Mouse (Mus musculus) bone marrow macrophage, adult 2 months (primary cell): ENCODE measurements around the gene Arid5b.

Source experiments
- CTCF ChIP-seq: IDR thresholded peaks from 2 replicates; pipeline ENCODE4 v1.5.1; 2012; ENCODE audit warnings: low read depth, mild to moderate bottlenecking, low read length, moderate library complexity
- POLR2A ChIP-seq: IDR thresholded peaks from 2 replicates; pipeline ENCODE4 v1.6.1; 2012; ENCODE audit warnings: mild to moderate bottlenecking, low read depth, low read length, borderline replicate concordance

DNA sequence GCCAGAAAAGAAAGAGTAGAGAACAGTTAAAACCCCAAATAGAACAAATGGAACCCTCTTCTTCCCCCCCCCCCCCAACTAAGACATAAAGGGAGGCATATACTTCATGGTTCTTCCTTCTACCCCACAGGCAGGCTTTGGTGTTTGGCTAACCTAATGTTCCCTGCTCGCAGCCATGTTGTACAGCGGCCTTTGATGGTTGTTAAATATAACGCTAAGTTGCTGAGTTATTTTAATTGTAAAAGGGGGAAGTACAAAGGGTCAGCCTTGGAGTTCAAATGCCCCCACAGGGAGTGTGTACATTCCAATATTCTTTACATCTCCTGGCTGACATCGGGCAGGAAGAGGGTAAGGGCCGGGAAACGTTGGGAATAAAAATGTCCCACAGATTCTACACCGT, 148.9 kb downstream of the Arid5b start:
- TF ChIP-seq CTCF (no peak), POLR2A (no peak)
